8 mouse cellular contexts compared by ENCODE assay signal in the genomic region with DNA sequence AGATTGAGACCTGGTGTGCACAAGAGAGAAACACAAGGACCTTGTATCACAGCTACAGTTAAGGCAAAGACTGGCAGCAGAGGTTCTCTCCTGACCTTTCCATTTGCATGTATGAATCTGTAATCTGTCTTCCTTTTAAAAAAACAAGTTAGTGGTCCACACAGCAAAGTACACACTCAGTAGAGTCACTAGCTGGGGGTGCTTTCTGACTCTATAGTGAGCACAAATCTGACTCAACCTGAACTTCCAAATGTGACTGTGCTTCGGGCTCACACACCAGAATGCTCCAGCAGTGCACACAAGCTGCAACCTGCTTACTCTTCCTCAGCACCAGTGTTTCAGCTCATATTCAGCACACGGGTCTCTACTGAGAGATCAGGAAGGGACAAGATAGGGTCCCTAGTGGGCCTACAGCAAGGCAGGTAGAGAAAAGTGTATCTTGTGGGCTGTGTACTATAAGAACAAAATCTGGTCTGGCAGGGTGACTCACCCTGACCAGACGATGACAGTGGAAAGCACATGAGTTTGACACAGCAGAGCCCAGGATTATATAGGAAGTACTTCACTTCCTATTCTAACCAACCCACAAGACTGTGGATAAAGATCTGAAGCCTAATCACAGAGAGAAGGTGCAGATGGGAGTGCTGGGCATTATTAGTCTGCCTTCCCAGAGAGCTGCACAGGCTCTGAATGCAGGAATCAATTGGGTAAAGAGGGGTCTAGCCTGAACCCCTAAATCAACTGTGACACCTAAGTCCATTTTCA. TPM values are rescaled to one million over a fixed set of nuclear protein-coding genes. Genes with fewer than 3 reads are reported as not detected.
DNase-seq lines count a peak whose midpoint lies in the region; ATAC-seq and TF ChIP-seq lines count a peak whose summit lies in the region.
"Had no signal": no experiment of that assay in that cellular context is flagged by ENCODE, and none has a peak within 500 bp of the region (broad histone marks: within the 10 kb centered on the region; RNA-seq: fewer than 3 reads in every experiment).

No protein-coding gene starts in this region.

- H3K4me1 ChIP-seq in kidney, embryonic 16.5 days (ENCODE audit: insufficient read depth, low read length) = peaks cover 89% of the 10 kb centered on the region
- H3K4me1 ChIP-seq in G1E (ENCODE audit: insufficient read depth, low read depth, low read length) = peaks cover 94% of the 10 kb centered on the region
- peaks cover 69% of the 10 kb centered on the region for H3K4me1 ChIP-seq in embryonic facial prominence, embryonic 14.5 days (ENCODE audit: control insufficient read depth, insufficient read depth, low read length)
- peaks cover 20% of the 10 kb centered on the region for H3K4me1 ChIP-seq in forebrain, embryonic 16.5 days (replicated peaks; ENCODE audit: control insufficient read depth, insufficient read depth, low read length)

- H3K9ac ChIP-seq in kidney, embryonic 16.5 days (replicated peaks; ENCODE audit: low read length) = no peak overlapping the region
- no peak overlapping the region for H3K9ac ChIP-seq in embryonic facial prominence, embryonic 14.5 days (ENCODE audit: low read depth, low read length)
- no peak overlapping the region for H3K9ac ChIP-seq in forebrain, embryonic 16.5 days (replicated peaks; ENCODE audit: low read depth, low read length)
- H3K9ac ChIP-seq: neural tube, embryonic 12.5 days had no signal

- no peak for DNase-seq in kidney, adult 9 months
- DNase-seq in G1E (ENCODE audit: low spot score) = no peak
- no peak for DNase-seq in embryonic facial prominence, embryonic 14.5 days (ENCODE audit: low spot score)
- no peak for DNase-seq in adrenal gland, postnatal 10 days

- no peak overlapping the region for H3K4me3 ChIP-seq in kidney, embryonic 16.5 days (ENCODE audit: low read length)
- H3K4me3 ChIP-seq in G1E (ENCODE audit: low read depth, low read length) (no peak overlapping the region; the same call in 1 of the 2 replicates), myocyte (no peak overlapping the region)
- no peak overlapping the region for H3K4me3 ChIP-seq in embryonic facial prominence, embryonic 14.5 days (ENCODE audit: low read depth, low read length)
- no peak overlapping the region for H3K4me3 ChIP-seq in forebrain, embryonic 16.5 days (replicated peaks; ENCODE audit: low read length)
- H3K4me3 ChIP-seq: neural tube, embryonic 12.5 days had no signal

- H3K27ac ChIP-seq in kidney, embryonic 16.5 days (ENCODE audit: low read length) = peak overlapping the region; percentile 9
- H3K27ac ChIP-seq in embryonic facial prominence, embryonic 14.5 days (replicated peaks; ENCODE audit: low read depth, low read length) = peak overlapping the region; percentile 19
- no peak overlapping the region for H3K27ac ChIP-seq in forebrain, embryonic 16.5 days (ENCODE audit: low read length)
- H3K27ac ChIP-seq: neural tube, embryonic 12.5 days had no signal

- H3K79me2 ChIP-seq in myocyte (ENCODE audit: control insufficient read depth, insufficient read depth) = no peaks in the 10 kb centered on the region

- no peaks in the 10 kb centered on the region for H3K27me3 ChIP-seq in kidney, embryonic 16.5 days (ENCODE audit: insufficient read depth, low read length)
- H3K27me3 ChIP-seq in G1E (ENCODE audit: insufficient read depth, low read length) (no peaks in the 10 kb centered on the region), myocyte (ENCODE audit: control insufficient read depth, insufficient read depth, insufficient read length) (no peaks in the 10 kb centered on the region)
- H3K27me3 ChIP-seq in embryonic facial prominence, embryonic 14.5 days (replicated peaks; ENCODE audit: control insufficient read depth, insufficient read depth, low read length) = no peaks in the 10 kb centered on the region
- H3K27me3 ChIP-seq in forebrain, embryonic 16.5 days (replicated peaks; ENCODE audit: control insufficient read depth, insufficient read depth, low read length) = no peaks in the 10 kb centered on the region
- H3K27me3 ChIP-seq: neural tube, embryonic 12.5 days had no signal

- no peaks in the 10 kb centered on the region for H3K36me3 ChIP-seq in kidney, embryonic 16.5 days (ENCODE audit: insufficient read depth, low read length)
- H3K36me3 ChIP-seq in G1E (replicated peaks) (peaks cover 91% of the 10 kb centered on the region), myocyte (ENCODE audit: control insufficient read depth, insufficient read depth) (no peaks in the 10 kb centered on the region)
- H3K36me3 ChIP-seq in embryonic facial prominence, embryonic 14.5 days (ENCODE audit: control insufficient read depth, insufficient read depth, low read length) = peaks cover 20% of the 10 kb centered on the region; the same call in 1 of the 2 replicates
- no peaks in the 10 kb centered on the region for H3K36me3 ChIP-seq in forebrain, embryonic 16.5 days (ENCODE audit: control insufficient read depth, insufficient read depth)
- H3K36me3 ChIP-seq: neural tube, embryonic 12.5 days had no signal

- TF ChIP-seq CTCF in G1E (IDR thresholded peaks at IDR 0.05; ENCODE audit: low read depth, low read length) = no peak

- no peak overlapping the region for H3K4me2 ChIP-seq in kidney, embryonic 16.5 days (replicated peaks; ENCODE audit: low read depth, low read length)
- H3K4me2 ChIP-seq in embryonic facial prominence, embryonic 14.5 days (ENCODE audit: low read depth, low read length) = no peak overlapping the region
- peak overlapping the region; percentile 43 for H3K4me2 ChIP-seq in myocyte (ENCODE audit: low read depth)
- no peak overlapping the region for H3K4me2 ChIP-seq in forebrain, embryonic 16.5 days (ENCODE audit: low read length)
- H3K4me2 ChIP-seq: neural tube, embryonic 12.5 days had no signal

- H3K9me3 ChIP-seq in kidney, embryonic 16.5 days (ENCODE audit: low read length) = no peaks in the 10 kb centered on the region
- no peaks in the 10 kb centered on the region for H3K9me3 ChIP-seq in G1E (replicated peaks)
- no peaks in the 10 kb centered on the region for H3K9me3 ChIP-seq in embryonic facial prominence, embryonic 14.5 days (ENCODE audit: control insufficient read depth, low read length)
- no peaks in the 10 kb centered on the region for H3K9me3 ChIP-seq in forebrain, embryonic 16.5 days (ENCODE audit: control insufficient read depth, low read length)
- H3K9me3 ChIP-seq: neural tube, embryonic 12.5 days had no signal

- no peak for ATAC-seq in kidney, embryonic 16.5 days (ENCODE audit: low FRiP score, low TSS enrichment)
- ATAC-seq in G1E (ENCODE audit: extremely low read depth, insufficient number of reproducible peaks, low FRiP score, poor library complexity, severe bottlenecking) = peak; percentile 80
- no peak for ATAC-seq in embryonic facial prominence, embryonic 14.5 days (ENCODE audit: low read depth)
- ATAC-seq in forebrain, embryonic 16.5 days = no peak

- no peak for TF ChIP-seq POLR2A in myocyte (IDR thresholded peaks at IDR 0.05; ENCODE audit: insufficient read length, low read depth)

- no peak overlapping the region for H3ac ChIP-seq in myocyte (ENCODE audit: control insufficient read depth, insufficient read length)

- 68% methylated on average over 3 of the region's 3 CpGs for WGBS in kidney, embryonic 16.5 days
- 41% methylated on average over 3 of the region's 3 CpGs for WGBS in embryonic facial prominence, embryonic 14.5 days
- WGBS in forebrain, embryonic 16.5 days = 85% methylated on average over 3 of the region's 3 CpGs

TF ChIP-seq in myocyte, 11 proteins besides CTCF, POLR2A, EP300 and RAD21:
- no peak for TF ChIP-seq MAX (IDR thresholded peaks at IDR 0.05; ENCODE audit: low read depth)
- TF ChIP-seq TCF3 (IDR thresholded peaks at IDR 0.05; ENCODE audit: insufficient read length, low read depth) = no peak
- TF ChIP-seq MYOD1 (IDR thresholded peaks at IDR 0.05; ENCODE audit: control insufficient read depth in 1 of 3, insufficient read length in 2 of 3, low read depth in 2 of 3) = no peak
- TF ChIP-seq TCF12 (IDR thresholded peaks at IDR 0.05; ENCODE audit: insufficient read depth, poor library complexity, severe bottlenecking) = no peak
- TF ChIP-seq SRF (IDR thresholded peaks at IDR 0.05; ENCODE audit: control insufficient read depth, insufficient read length, low read depth) = no peak
- no peak for TF ChIP-seq USF1 (IDR thresholded peaks at IDR 0.05; ENCODE audit: low read depth)
- TF ChIP-seq CEBPB (IDR thresholded peaks at IDR 0.05; ENCODE audit: insufficient read depth, poor library complexity, severe bottlenecking) = no peak
- TF ChIP-seq MYOG (IDR thresholded peaks at IDR 0.05; ENCODE audit: control insufficient read depth in 1 of 3, insufficient read depth in 1 of 3, insufficient read length in 2 of 3, low read depth in 2 of 3) = no peak
- TF ChIP-seq POLR2AphosphoS2 (IDR thresholded peaks at IDR 0.05; ENCODE audit: insufficient read length, low read depth) = no peak
- no peak for TF ChIP-seq REST (IDR thresholded peaks at IDR 0.05; ENCODE audit: insufficient read depth, insufficient read length)
- no peak for TF ChIP-seq E2F4 (IDR thresholded peaks at IDR 0.05; ENCODE audit: insufficient read depth)

RNA-seq across cellular contexts. Expression of a gene that starts 15.0 kb away (rescaled TPM):
- polyA plus RNA-seq in kidney, embryonic 16.5 days (2015; fragmentation: Nextera tagmentation; extraction: Ambion mirVana) = 32.1 and 33.6 TPM in 2 replicates
- total RNA-seq in G1E (2014; fragmentation: Nextera tagmentation) (69.9 and 74.3 TPM in 2 replicates), G1E (2017) (73.1 and 75.5 TPM in 2 replicates)
- polyA plus RNA-seq in G1E (2012) (15.8 and 20.3 TPM in 2 replicates), myocyte (2012; fragmentation: generic; extraction: Trizol) (21.6 TPM)
- 66.0 and 67.5 TPM in 2 replicates for polyA plus RNA-seq in embryonic facial prominence, embryonic 14.5 days (2014; fragmentation: Nextera tagmentation; extraction: Ambion mirVana)
- 11.9 TPM in 2 replicates for polyA plus RNA-seq in forebrain, embryonic 16.5 days (2015; fragmentation: Nextera tagmentation; extraction: Ambion mirVana)
- total RNA-seq in adrenal gland, postnatal 10 days (2021) = 10 to 100 TPM; 60.7 to 77.0 TPM
